Mouse (Mus musculus) erythroblast, embryonic 14.5 days (primary cell): ENCODE measurements around the gene Hivep2.

Experiments
- GATA1 ChIP-seq: IDR thresholded peaks from 2 replicates; pipeline ENCODE4 v1.6.1; 2012; ENCODE audit warnings: low read length, inconsistent platforms, mixed read lengths
- TAL1 ChIP-seq: IDR thresholded peaks from 3 replicates; pipeline ENCODE4 v1.6.1; 2012; ENCODE audit warnings: low read length, inconsistent platforms, mixed read lengths

DNA sequence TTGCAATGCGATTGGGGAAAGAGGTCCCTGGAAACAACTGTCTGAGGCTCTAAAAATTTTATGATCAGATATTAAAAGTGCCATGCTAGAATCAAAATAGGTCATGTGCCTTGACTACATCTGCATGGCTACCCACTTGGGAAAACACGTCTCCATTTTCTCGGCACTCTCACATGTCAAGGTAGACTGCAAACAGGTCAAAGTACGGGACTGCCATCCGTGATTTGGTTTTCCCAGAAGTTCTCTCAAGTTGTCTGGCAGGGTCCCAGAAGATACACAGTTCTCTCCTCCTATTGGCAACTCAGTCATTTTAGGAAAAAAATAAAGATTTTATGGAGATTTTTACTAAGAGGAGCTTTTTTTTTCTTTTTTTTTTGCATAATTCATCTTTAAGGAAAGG, 153.3 kb downstream of the Hivep2 start:
- TF ChIP-seq GATA1 (no peak), TAL1 (no peak)
